Mouse (Mus musculus): ENCODE data around the gene Slc25a51.

GRCm38 (mm10) chr4:45452569-45453111 lies 44.1 kb upstream of the Slc25a51 start:
- TF ChIP-seq CTCF (IDR thresholded peaks at IDR 0.05), result peak; percentile 21
- TF ChIP-seq EP300 (IDR thresholded peaks at IDR 0.05), result peak; percentile 10; the same call in 1 of the 2 replicates

All from lung, postnatal 0 days (tissue).